Mouse (Mus musculus): ENCODE results near the gene A330070K13Rik.

DNA sequence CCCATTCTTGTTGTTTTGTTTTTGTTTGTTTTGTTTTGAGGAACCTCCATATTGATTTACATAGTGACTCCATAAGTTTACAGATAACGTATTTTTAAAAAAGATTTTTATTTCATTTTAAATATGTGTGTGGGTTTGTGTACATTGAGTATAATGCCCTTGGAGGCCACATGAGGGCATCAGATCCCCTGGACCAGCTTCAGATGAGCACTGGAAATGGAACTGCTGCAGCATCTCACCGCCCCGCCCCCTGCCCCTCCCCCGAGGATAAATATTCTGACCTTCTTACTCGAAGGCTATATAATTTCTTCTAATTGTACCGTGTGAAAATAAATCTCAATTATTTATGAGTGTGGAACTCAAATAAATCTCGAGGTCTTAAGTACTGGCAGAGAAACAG is 29.2 kb downstream of the A330070K13Rik start:
- TF ChIP-seq POLR2A (IDR thresholded peaks at IDR 0.05; ENCODE audit: borderline replicate concordance, insufficient read depth, low read length) (no peak), CTCF (IDR thresholded peaks at IDR 0.05; ENCODE audit: borderline replicate concordance, insufficient read depth, low read depth, low read length) (peak; percentile 54)

Measured in cerebellum, adult 2 months (tissue).